Mouse (Mus musculus) cerebellum, adult 18-20 months (tissue): Measurements from ENCODE around the gene Lipt1.

Experiments used
- DNase-seq, 2 experiments: peaks; one replicate each; pipeline ENCODE4 v3.0.0; 2021

Lipt1 gene

GRCm38 (mm10) chr1:37871704-37872103 lies at the start of gene Lipt1:
Gene Lipt1 (plus strand): TSS chr1:37871738.
- no peak for DNase-seq

GRCm38 (mm10) chr1:37831681-37832080 lies 39.9 kb upstream of the Lipt1 start:
- DNase-seq, result peak; percentile 80 to 86

GRCm38 (mm10) chr1:37846878-37847277 lies 24.7 kb upstream of the Lipt1 start:
- DNase-seq, result no peak

- no peak for DNase-seq
Measured at GRCm38 (mm10) chr1:37850696-37851095, 20.8 kb upstream of the Lipt1 start.

- peak; percentile 99 to 100 for DNase-seq
Measured at GRCm38 (mm10) chr1:37864511-37865400, 6.8 kb upstream of the Lipt1 start.

- peak in 1 of 2 experiments; percentile 33 for DNase-seq
Measured at GRCm38 (mm10) chr1:37865401-37866215, 5.9 kb upstream of the Lipt1 start.

- DNase-seq, result no peak
Measured at GRCm38 (mm10) chr1:37866286-37866685, 5.3 kb upstream of the Lipt1 start, which contains the start of gene Tsga10. Gene Tsga10 (minus strand): TSS chr1:37866429.

- peak in 1 of 2 experiments; percentile 50 for DNase-seq
Measured at GRCm38 (mm10) chr1:37867056-37867455, 4.5 kb upstream of the Lipt1 start.

- no peak for DNase-seq
Measured at GRCm38 (mm10) chr1:37867684-37868322, 3.7 kb upstream of the Lipt1 start.

- DNase-seq, result no peak
Measured at GRCm38 (mm10) chr1:37868640-37869039, 2.9 kb upstream of the Lipt1 start.

- no peak for DNase-seq
Measured at GRCm38 (mm10) chr1:37869362-37869761, 2.2 kb upstream of the Lipt1 start.

GRCm38 (mm10) chr1:37872131-37873067 lies 861 bp downstream of the Lipt1 start:
- peak; percentile 76 to 77 for DNase-seq

GRCm38 (mm10) chr1:37873157-37873556 lies 1.6 kb downstream of the Lipt1 start:
- DNase-seq, result no peak

GRCm38 (mm10) chr1:37877736-37878460 lies 6.4 kb downstream of the Lipt1 start:
- DNase-seq, result no peak

- DNase-seq, result no peak
Measured at GRCm38 (mm10) chr1:37883411-37883810, 11.9 kb downstream of the Lipt1 start.

GRCm38 (mm10) chr1:37884451-37884850 lies 12.9 kb downstream of the Lipt1 start:
- DNase-seq, result no peak

- no peak for DNase-seq
Measured at GRCm38 (mm10) chr1:37889206-37889605, 17.7 kb downstream of the Lipt1 start.

GRCm38 (mm10) chr1:37890025-37890652 lies 18.6 kb downstream of the Lipt1 start, which contains the start of the genes Mitd1 and Mrpl30:
Gene Mitd1 (minus strand): TSS chr1:37890411.
Gene Mrpl30 (plus strand): TSS chr1:37890477.
- peak; percentile 86 to 93 for DNase-seq

GRCm38 (mm10) chr1:37891400-37891799 lies 19.9 kb downstream of the Lipt1 start:
- DNase-seq, result no peak

GRCm38 (mm10) chr1:37894606-37895005 lies 23.1 kb downstream of the Lipt1 start:
- DNase-seq, result no peak

- no peak for DNase-seq
Measured at GRCm38 (mm10) chr1:37899816-37900215, 28.3 kb downstream of the Lipt1 start.
